Mouse (Mus musculus): Measurements from ENCODE around the gene Tspyl3. TPM values are rescaled to one million over a fixed set of nuclear protein-coding genes. Genes with fewer than 3 reads are reported as not detected.

The Tspyl3 gene
- polyA plus RNA-seq (2017; shearing (Covaris generic)): 40.9 TPM

DNA sequence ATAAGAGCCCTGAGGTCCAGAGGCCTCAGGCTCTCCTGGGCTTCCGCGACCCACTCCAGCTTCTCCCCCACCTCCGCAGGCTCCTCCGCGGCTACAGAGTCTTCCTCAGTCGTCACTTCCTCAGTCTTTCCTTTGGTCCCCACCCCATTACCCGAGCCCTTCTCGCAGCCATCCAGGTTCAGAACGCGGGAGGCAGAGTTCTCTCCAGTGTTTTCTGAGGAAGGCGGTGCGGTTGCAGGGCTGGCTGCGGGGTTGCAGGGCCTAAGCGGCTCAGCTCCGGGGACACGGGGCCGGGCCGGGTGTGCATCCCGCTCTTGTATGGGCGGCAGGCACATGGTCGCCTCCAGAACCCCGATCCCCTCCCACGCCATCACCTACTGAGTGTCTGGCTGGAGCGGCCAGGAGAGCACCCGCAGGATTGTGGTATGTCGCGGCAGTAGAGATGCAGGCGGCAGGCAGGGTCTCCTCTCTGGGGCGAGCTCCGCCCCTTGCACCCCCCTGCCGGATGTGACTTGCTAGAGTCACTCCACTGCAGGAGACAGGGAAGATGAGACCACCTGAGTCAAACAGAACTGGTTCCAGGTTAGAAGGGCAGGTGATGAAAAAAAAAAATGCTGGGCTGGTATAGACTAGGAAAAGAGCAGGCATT lies at the start of gene Tspyl3:
Tspyl3 (minus strand) TSS at position 496 of the 649 bp plus-strand sequence.

DNA sequence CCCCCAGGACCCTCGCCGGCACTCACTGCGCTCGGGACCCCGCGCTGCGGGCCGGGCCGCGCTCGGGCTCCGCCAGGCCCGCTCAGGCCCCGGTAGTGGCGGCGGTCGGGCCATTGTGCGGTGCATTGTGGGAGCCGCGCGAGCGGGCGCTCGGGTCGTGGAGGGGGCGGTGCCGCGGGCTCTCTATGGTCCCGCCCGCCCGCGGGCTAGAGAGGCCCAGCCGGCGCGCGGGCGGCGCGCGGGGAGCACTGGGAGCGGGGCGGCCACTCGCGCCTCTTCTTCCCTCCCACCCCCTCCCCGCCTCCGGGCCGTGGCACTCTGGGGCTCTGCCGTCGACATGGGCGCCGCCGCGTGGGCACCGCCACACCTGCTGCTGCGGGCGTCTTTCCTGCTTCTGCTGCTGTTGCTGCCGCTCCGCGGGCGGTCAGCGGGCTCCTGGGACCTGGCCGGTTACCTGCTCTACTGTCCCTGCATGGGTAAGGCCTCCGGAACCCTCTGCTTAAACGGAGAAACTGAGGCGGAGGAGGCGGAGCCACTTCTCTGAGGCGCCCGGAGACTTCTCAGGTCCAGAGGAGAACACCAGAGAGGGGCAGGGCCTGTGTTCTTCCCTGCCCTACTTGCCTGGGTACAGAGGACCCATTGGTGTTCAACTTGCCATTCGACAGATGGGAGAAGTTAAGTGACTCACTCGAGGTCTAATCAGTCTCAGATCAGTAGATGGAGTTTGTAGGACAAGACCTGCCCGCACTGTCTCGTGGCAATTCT lies 16.2 kb upstream of the Tspyl3 start, which contains the start of the genes Plagl2 and Pofut1:
Plagl2 (minus strand) TSS at position 177 of the 765 bp plus-strand sequence.
Pofut1 (plus strand) TSS at position 284 of the 765 bp plus-strand sequence.

Other genes with a start within 250 kb of the Tspyl3 start
- gene Pdrg1, start 210.0 kb downstream of the Tspyl3 start, polyA plus RNA-seq (2017; shearing (Covaris generic)): 207 TPM
- not detected for gene Xkr7, start 193.6 kb downstream of the Tspyl3 start, polyA plus RNA-seq (2017; shearing (Covaris generic))
- not detected for gene Ccm2l, start 159.5 kb downstream of the Tspyl3 start, polyA plus RNA-seq (2017; shearing (Covaris generic))
- 2.1 TPM for gene Hck, start 117.0 kb downstream of the Tspyl3 start, polyA plus RNA-seq (2017; shearing (Covaris generic))
- gene Tm9sf4, start 64.1 kb downstream of the Tspyl3 start, polyA plus RNA-seq (2017; shearing (Covaris generic)): 64.6 TPM
- 22.6 TPM for gene Plagl2, start 16.0 kb upstream of the Tspyl3 start, polyA plus RNA-seq (2017; shearing (Covaris generic))
- gene Pofut1, start 16.1 kb upstream of the Tspyl3 start, polyA plus RNA-seq (2017; shearing (Covaris generic)): 28.5 TPM
- 34.5 TPM for gene Kif3b, start 66.0 kb upstream of the Tspyl3 start, polyA plus RNA-seq (2017; shearing (Covaris generic))
- 19.5 TPM for gene Asxl1, start 120.4 kb upstream of the Tspyl3 start, polyA plus RNA-seq (2017; shearing (Covaris generic))

Data from activated CD4-positive, CD25-positive, alpha-beta regulatory T cell, adult 9 weeks (primary cell).